Mouse (Mus musculus): Measurements from ENCODE around the gene Zfp462.

Zfp462 gene

GRCm38 (mm10) chr4:55071535-55071934 lies 126.7 kb downstream of the Zfp462 start:
- in situ Hi-C loops (cut with MboI; ENCODE audit: low pct_unique_long_range_greater_than_20kb in 1 of 2, low sequenced_read_pairs in 2 of 2, unreplicated experiment in 1 of 2) = no loop called here

GRCm38 (mm10) chr4:55077133-55077889 lies 132.5 kb downstream of the Zfp462 start:
- in situ Hi-C loops (cut with MboI; ENCODE audit: low pct_unique_long_range_greater_than_20kb in 1 of 2, low sequenced_read_pairs in 2 of 2, unreplicated experiment in 1 of 2) = no loop called here

- in situ Hi-C loops (cut with MboI; ENCODE audit: low pct_unique_long_range_greater_than_20kb in 1 of 2, low sequenced_read_pairs in 2 of 2, unreplicated experiment in 1 of 2) = no loop called here
Measured at GRCm38 (mm10) chr4:55077902-55078716, 133.3 kb downstream of the Zfp462 start.

- in situ Hi-C loops (cut with MboI; ENCODE audit: low pct_unique_long_range_greater_than_20kb in 1 of 2, low sequenced_read_pairs in 2 of 2, unreplicated experiment in 1 of 2) = no loop called here
Measured at GRCm38 (mm10) chr4:55079056-55079455, 134.2 kb downstream of the Zfp462 start.

GRCm38 (mm10) chr4:55084080-55084688 lies 139.3 kb downstream of the Zfp462 start:
- in situ Hi-C loops (cut with MboI; ENCODE audit: low pct_unique_long_range_greater_than_20kb in 1 of 2, low sequenced_read_pairs in 2 of 2, unreplicated experiment in 1 of 2) = no loop called here

GRCm38 (mm10) chr4:55088153-55088552 lies 143.3 kb downstream of the Zfp462 start:
- in situ Hi-C loops (cut with MboI; ENCODE audit: low pct_unique_long_range_greater_than_20kb in 1 of 2, low sequenced_read_pairs in 2 of 2, unreplicated experiment in 1 of 2) = no loop called here

- in situ Hi-C loops (cut with MboI; ENCODE audit: low pct_unique_long_range_greater_than_20kb in 1 of 2, low sequenced_read_pairs in 2 of 2, unreplicated experiment in 1 of 2) = no loop called here
Measured at GRCm38 (mm10) chr4:55088922-55089321, 144.1 kb downstream of the Zfp462 start.

GRCm38 (mm10) chr4:55097157-55097556 lies 152.3 kb downstream of the Zfp462 start:
- in situ Hi-C loops (cut with MboI; ENCODE audit: low pct_unique_long_range_greater_than_20kb in 1 of 2, low sequenced_read_pairs in 2 of 2, unreplicated experiment in 1 of 2) = no loop called here

- in situ Hi-C loops (cut with MboI; ENCODE audit: low pct_unique_long_range_greater_than_20kb in 1 of 2, low sequenced_read_pairs in 2 of 2, unreplicated experiment in 1 of 2) = no loop called here
Measured at GRCm38 (mm10) chr4:55098366-55098765, 153.5 kb downstream of the Zfp462 start.

GRCm38 (mm10) chr4:55100851-55101250 lies 156.0 kb downstream of the Zfp462 start:
- in situ Hi-C loops (cut with MboI; ENCODE audit: low pct_unique_long_range_greater_than_20kb in 1 of 2, low sequenced_read_pairs in 2 of 2, unreplicated experiment in 1 of 2) = no loop called here

- in situ Hi-C loops (cut with MboI; ENCODE audit: low pct_unique_long_range_greater_than_20kb in 1 of 2, low sequenced_read_pairs in 2 of 2, unreplicated experiment in 1 of 2) = no loop called here
Measured at GRCm38 (mm10) chr4:55101601-55102000, 156.8 kb downstream of the Zfp462 start.

GRCm38 (mm10) chr4:55102382-55102781 lies 157.5 kb downstream of the Zfp462 start:
- in situ Hi-C loops (cut with MboI; ENCODE audit: low pct_unique_long_range_greater_than_20kb in 1 of 2, low sequenced_read_pairs in 2 of 2, unreplicated experiment in 1 of 2) = no loop called here

- in situ Hi-C loops (cut with MboI; ENCODE audit: low pct_unique_long_range_greater_than_20kb in 1 of 2, low sequenced_read_pairs in 2 of 2, unreplicated experiment in 1 of 2) = no loop called here
Measured at GRCm38 (mm10) chr4:55103575-55103974, 158.7 kb downstream of the Zfp462 start.

- in situ Hi-C loops (cut with MboI; ENCODE audit: low pct_unique_long_range_greater_than_20kb in 1 of 2, low sequenced_read_pairs in 2 of 2, unreplicated experiment in 1 of 2) = no loop called here
Measured at GRCm38 (mm10) chr4:55117839-55118487, 173.1 kb downstream of the Zfp462 start.

- in situ Hi-C loops (cut with MboI; ENCODE audit: low pct_unique_long_range_greater_than_20kb in 1 of 2, low sequenced_read_pairs in 2 of 2, unreplicated experiment in 1 of 2) = no loop called here
Measured at GRCm38 (mm10) chr4:55121126-55121525, 176.3 kb downstream of the Zfp462 start.

- in situ Hi-C loops (cut with MboI; ENCODE audit: low pct_unique_long_range_greater_than_20kb in 1 of 2, low sequenced_read_pairs in 2 of 2, unreplicated experiment in 1 of 2) = no loop called here
Measured at GRCm38 (mm10) chr4:55121952-55122351, 177.1 kb downstream of the Zfp462 start.

GRCm38 (mm10) chr4:55124126-55124525 lies 179.3 kb downstream of the Zfp462 start:
- in situ Hi-C loops (cut with MboI; ENCODE audit: low pct_unique_long_range_greater_than_20kb in 1 of 2, low sequenced_read_pairs in 2 of 2, unreplicated experiment in 1 of 2) = no loop called here

- in situ Hi-C loops (cut with MboI; ENCODE audit: low pct_unique_long_range_greater_than_20kb in 1 of 2, low sequenced_read_pairs in 2 of 2, unreplicated experiment in 1 of 2) = no loop called here
Measured at GRCm38 (mm10) chr4:55125048-55125737, 180.3 kb downstream of the Zfp462 start.

Data from mouse embryonic stem cell (cell line).